Comparison of ENCODE assay signal across 9 mouse cellular contexts in genomic region chrX:8948130-8948805, GRCm38 (mm10). TPM values are rescaled to one million over a fixed set of nuclear protein-coding genes. Genes with fewer than 3 reads are reported as not detected.
DNase-seq lines count a peak whose midpoint lies in the region; ATAC-seq and TF ChIP-seq lines count a peak whose summit lies in the region.
"Not testable (repeated sequence)": the region's sequence is repeated elsewhere in the genome, so short reads cannot be mapped to it uniquely, and the experiment has no call there.
"Had no signal": no experiment of that assay in that cellular context is flagged by ENCODE, and none has a peak within 500 bp of the region (broad histone marks: within the 10 kb centered on the region; RNA-seq: fewer than 3 reads in every experiment).

No protein-coding gene starts in this region.

- in situ Hi-C loops in ES-E14 (cut with MboI; ENCODE audit: low sequenced_read_pairs in 2 of 2, unreplicated experiment in 2 of 2) = not testable (repeated sequence)

- H3K9me3 ChIP-seq in ES-E14 (ENCODE audit: control insufficient read depth, insufficient read depth, low read depth, low read length); forebrain, postnatal 0 days (ENCODE audit: low read length); hindbrain, embryonic 11.5 days (ENCODE audit: control insufficient read depth, low read length); lung, embryonic 15.5 days: not testable (repeated sequence)

- H3K9ac ChIP-seq in ES-E14 (ENCODE audit: insufficient read depth, low read depth, low read length, poor library complexity, severe bottlenecking); forebrain, postnatal 0 days; hindbrain, embryonic 11.5 days (ENCODE audit: low read depth, low read length); lung, embryonic 15.5 days: not testable (repeated sequence)

- not testable (repeated sequence) for H3K4me3 ChIP-seq in ES-E14 (ENCODE audit: insufficient read depth in 1 of 2, low read depth in 1 of 2, low read length in 2 of 2, poor library complexity in 1 of 2, severe bottlenecking in 1 of 2); forebrain, postnatal 0 days (ENCODE audit: low read depth, low read length); hindbrain, embryonic 11.5 days (ENCODE audit: low read depth, low read length); lung, embryonic 15.5 days

- peak; percentile 44 for DNase-seq in ES-E14 (ENCODE audit: low read depth, low spot score)
- peak; percentile 79 to 81 for DNase-seq in cerebellum, adult 18-20 months
- peak; percentile 86 for DNase-seq in forebrain, postnatal 0 days
- DNase-seq in hindbrain, embryonic 11.5 days (ENCODE audit: low spot score) = peak; percentile 83
- peak; percentile 73 to 89 for DNase-seq in layer of hippocampus, adult 8-10 months (ENCODE audit: low spot score in 2 of 2)
- peak; percentile 77 for DNase-seq in ovary, postnatal 36 days (ENCODE audit: low spot score)
- peak; percentile 68 for DNase-seq in thymus, postnatal 14 days

- not testable (repeated sequence) for H3K4me1 ChIP-seq in ES-E14 (ENCODE audit: control insufficient read depth in 2 of 2, insufficient read depth in 2 of 2, low read length in 2 of 2, poor library complexity in 1 of 2); forebrain, postnatal 0 days (ENCODE audit: insufficient read depth); hindbrain, embryonic 11.5 days (replicated peaks; ENCODE audit: control insufficient read depth, insufficient read depth, low read length); lung, embryonic 15.5 days

- peak; percentile 87 for ATAC-seq in forebrain, postnatal 0 days
- peak; percentile 76; the same call in 1 of the 2 replicates for ATAC-seq in hindbrain, embryonic 11.5 days (ENCODE audit: low FRiP score)
- peak; percentile 62; the same call in 1 of the 2 replicates for ATAC-seq in lung, embryonic 15.5 days (ENCODE audit: borderline replicate concordance, extremely low read depth, low FRiP score, low TSS enrichment)

- H3K4me2 ChIP-seq in forebrain, postnatal 0 days (ENCODE audit: low read depth); hindbrain, embryonic 11.5 days (replicated peaks; ENCODE audit: low read depth, low read length); lung, embryonic 15.5 days: not testable (repeated sequence)

- WGBS in forebrain, postnatal 0 days = 17% methylated on average over 7 of the region's 7 CpGs
- WGBS in hindbrain, embryonic 11.5 days = 26% methylated on average over 5 of the region's 7 CpGs
- 23% methylated on average over 7 of the region's 7 CpGs for WGBS in lung, embryonic 15.5 days

- not testable (repeated sequence) for H3K27me3 ChIP-seq in forebrain, postnatal 0 days (ENCODE audit: insufficient read depth, low read length); hindbrain, embryonic 11.5 days (ENCODE audit: control insufficient read depth, insufficient read depth, low read length); lung, embryonic 15.5 days

- H3K27ac ChIP-seq in ES-E14 (ENCODE audit: insufficient read depth, low read depth, low read length, poor library complexity, severe bottlenecking); forebrain, postnatal 0 days (ENCODE audit: low read depth, low read length); hindbrain, embryonic 11.5 days (ENCODE audit: low read depth, low read length); lung, embryonic 15.5 days: not testable (repeated sequence)

- peak; percentile 82 for TF ChIP-seq CTCF in forebrain, postnatal 0 days (IDR thresholded peaks at IDR 0.05; ENCODE audit: low read depth)

- not testable (repeated sequence) for H3K36me3 ChIP-seq in ES-E14 (ENCODE audit: control insufficient read depth, insufficient read depth, low read length, poor library complexity, severe bottlenecking); forebrain, postnatal 0 days (ENCODE audit: insufficient read depth); hindbrain, embryonic 11.5 days (ENCODE audit: control insufficient read depth, insufficient read depth, low read length); lung, embryonic 15.5 days

TF ChIP-seq in ES-E14, 5 proteins besides CTCF, POLR2A, EP300 and RAD21:
- 0 out of 2 replicates have a peak, but pooled peaks have one; percentile 36 for TF ChIP-seq ZC3H11A (IDR thresholded peaks at IDR 0.05; ENCODE audit: borderline replicate concordance, low read depth, low read length)

RNA-seq across cellular contexts. Expression of gene Fthl17b, which starts 14.5 kb away (rescaled TPM):
- not detected in 2 replicates for total RNA-seq in ES-E14 (2012; rRNA removed)
- total RNA-seq in forebrain, postnatal 0 days (2014; rRNA removed) = not detected in 2 replicates
- not detected in 2 replicates for polyA plus RNA-seq in forebrain, postnatal 0 days (2015; fragmentation: Nextera tagmentation; extraction: Ambion mirVana)
- not detected in 2 replicates for polyA plus RNA-seq in hindbrain, embryonic 11.5 days (2014; fragmentation: Nextera tagmentation; extraction: Ambion mirVana)
- not detected for total RNA-seq in layer of hippocampus, adult 8-10 months (2022)
- not detected in 2 replicates for polyA plus RNA-seq in lung, embryonic 15.5 days (2015; fragmentation: Nextera tagmentation; extraction: Ambion mirVana)
- polyA plus RNA-seq: embryonic facial prominence, embryonic 12.5 days had no signal

RNA-seq across cellular contexts. Expression of gene Fthl17c, which starts 28.1 kb away (rescaled TPM):
- 20.3 and 41.0 TPM in 2 replicates for total RNA-seq in ES-E14 (2012; rRNA removed)
- not detected in 2 replicates for total RNA-seq in forebrain, postnatal 0 days (2014; rRNA removed)
- not detected in 2 replicates for polyA plus RNA-seq in forebrain, postnatal 0 days (2015; fragmentation: Nextera tagmentation; extraction: Ambion mirVana)
- polyA plus RNA-seq in hindbrain, embryonic 11.5 days (2014; fragmentation: Nextera tagmentation; extraction: Ambion mirVana) = not detected in 2 replicates
- not detected for total RNA-seq in layer of hippocampus, adult 8-10 months (2022)
- polyA plus RNA-seq in lung, embryonic 15.5 days (2015; fragmentation: Nextera tagmentation; extraction: Ambion mirVana) = not detected in 2 replicates
- polyA plus RNA-seq: embryonic facial prominence, embryonic 12.5 days had no signal

RNA-seq across cellular contexts. Expression of gene Fthl17d, which starts 38.3 kb away (rescaled TPM):
- 4.2 and 5.5 TPM in 2 replicates for total RNA-seq in ES-E14 (2012; rRNA removed)
- total RNA-seq in forebrain, postnatal 0 days (2014; rRNA removed) = not detected in 2 replicates
- not detected in 2 replicates for polyA plus RNA-seq in forebrain, postnatal 0 days (2015; fragmentation: Nextera tagmentation; extraction: Ambion mirVana)
- polyA plus RNA-seq in hindbrain, embryonic 11.5 days (2014; fragmentation: Nextera tagmentation; extraction: Ambion mirVana) = not detected in 2 replicates
- total RNA-seq in layer of hippocampus, adult 8-10 months (2022) = not detected
- polyA plus RNA-seq in lung, embryonic 15.5 days (2015; fragmentation: Nextera tagmentation; extraction: Ambion mirVana) = not detected in 2 replicates
- polyA plus RNA-seq: embryonic facial prominence, embryonic 12.5 days had no signal

RNA-seq across cellular contexts. Expression of gene B630019K06Rik, which starts 56.1 kb away (rescaled TPM):
- total RNA-seq in ES-E14 (2012; rRNA removed) = 0.37 and 0.67 TPM in 2 replicates
- 40.1 and 60.1 TPM in 2 replicates for total RNA-seq in forebrain, postnatal 0 days (2014; rRNA removed)
- 18.3 and 27.1 TPM in 2 replicates for polyA plus RNA-seq in forebrain, postnatal 0 days (2015; fragmentation: Nextera tagmentation; extraction: Ambion mirVana)
- 6.7 and 7.1 TPM in 2 replicates for polyA plus RNA-seq in hindbrain, embryonic 11.5 days (2014; fragmentation: Nextera tagmentation; extraction: Ambion mirVana)
- total RNA-seq in layer of hippocampus, adult 8-10 months (2022) = 10 to 100 TPM; 32.7 to 36.7 (median 33.4) TPM
- polyA plus RNA-seq in lung, embryonic 15.5 days (2015; fragmentation: Nextera tagmentation; extraction: Ambion mirVana) = 5.1 and 5.3 TPM in 2 replicates

Comparison
In these comparisons a context has a peak if more than half of its experiments do, and no peak if none do; other contexts are left out.
1. RNA of gene Fthl17c, which starts 28.1 kb away (total RNA-seq): 20.3 to 41.0 TPM in ES-E14; not detected in forebrain, postnatal 0 days and not detected in layer of hippocampus, adult 8-10 months; every median in the first group is over 10 times any median in the second.
2. Peak in every context shown above with its lines, with median percentiles within 50 percentile points of each other: DNase-seq and ATAC-seq.